Mouse (Mus musculus) lung, embryonic 15.5 days (tissue): ENCODE results near the gene Gm13283. TPM values are rescaled to one million over a fixed set of nuclear protein-coding genes. Genes with fewer than 3 reads are reported as not detected.
"Not testable (repeated sequence)": the region's sequence is repeated elsewhere in the genome, so short reads cannot be mapped to it uniquely, and the experiment has no call there.

Experiments used
- ATAC-seq: fragments of 200-750 bp; cut with Nextera tagmentation; 2 replicates; pipeline ENCODE4 v1.8.0; 2017; ENCODE audit warnings: moderate number of reproducible peaks, borderline replicate concordance; ENCODE audit not compliant: low FRiP score, low TSS enrichment; ENCODE audit errors: extremely low read depth
- H3K27ac ChIP-seq: fragments of 300-500 bp; sonication (generic); 2 replicates; pipeline ENCODE4 v1.5.1; 2015; ENCODE audit warnings: moderate library complexity, mild to moderate bottlenecking, inconsistent platforms
- H3K27me3 ChIP-seq: fragments of 300-500 bp; sonication (generic); 2 replicates; pipeline ENCODE4 v1.6.1; 2015; ENCODE audit warnings: inconsistent platforms
- H3K36me3 ChIP-seq: fragments of 300-500 bp; sonication (generic); 2 replicates; pipeline ENCODE4 v1.6.1; 2015; ENCODE audit warnings: inconsistent platforms
- H3K4me1 ChIP-seq: fragments of 300-500 bp; sonication (generic); 2 replicates; pipeline ENCODE4 v1.6.1; 2015; ENCODE audit warnings: inconsistent platforms
- H3K4me2 ChIP-seq: fragments of 300-500 bp; sonication (generic); 2 replicates; pipeline ENCODE4 v1.6.1; 2015; ENCODE audit warnings: inconsistent platforms, mild to moderate bottlenecking, moderate library complexity
- H3K4me3 ChIP-seq: fragments of 300-500 bp; sonication (generic); 2 replicates; pipeline ENCODE4 v1.5.1; 2015; ENCODE audit warnings: mild to moderate bottlenecking, inconsistent platforms
- H3K9ac ChIP-seq: fragments of 300-500 bp; sonication (generic); 2 replicates; pipeline ENCODE4 v1.6.1; 2015; ENCODE audit warnings: inconsistent platforms
- H3K9me3 ChIP-seq: fragments of 300-500 bp; sonication (generic); 2 replicates; pipeline ENCODE4 v1.6.1; 2016; ENCODE audit warnings: inconsistent platforms
- WGBS: fragments of 180-500 bp; shearing (Covaris S2); methylation state at CpG from one replicate; pipeline ENCODE4 v1.1.7; 2015; 5-methylcytosine and 5-hydroxymethylcytosine counted together
- polyA plus RNA-seq: library from polyadenylated mRNA; unstranded; fragments of >200 nt; fragmentation: Nextera tagmentation; extraction: Ambion mirVana; gene quantifications from 2 replicates; pipeline ENCODE4 v1.2.1, GENCODE M21; 2015

The Gm13283 gene
- polyA plus RNA-seq, 1 experiment from 2014 or later = 0.21 TPM

DNA sequence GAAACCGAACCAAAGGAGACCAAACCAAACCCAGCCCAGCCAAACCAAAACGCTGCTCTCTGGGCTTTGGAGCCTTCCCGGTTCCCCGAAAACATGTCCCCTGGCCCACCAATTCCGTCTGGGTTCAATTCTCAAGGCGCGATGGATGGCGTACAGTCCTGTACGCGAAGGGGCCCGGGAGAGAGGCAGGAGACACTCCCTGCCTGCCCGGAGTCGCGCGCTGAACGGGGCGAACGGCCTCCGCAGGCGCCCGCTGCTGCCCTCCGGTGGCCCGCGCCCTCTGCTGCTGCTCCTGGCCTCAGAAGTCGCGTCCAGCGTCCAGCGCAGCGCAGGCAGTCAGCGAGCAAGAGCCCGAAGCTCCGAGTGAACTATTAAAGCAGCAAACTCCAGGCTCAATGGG lies 13.6 kb downstream of the Gm13283 start, which contains the start of gene Gm13290:
TSS of gene Gm13290 (plus strand) at position 301 of the 400 bp plus-strand sequence.
- H3K27me3 ChIP-seq, H3K4me1 ChIP-seq, H3K9ac ChIP-seq, H3K4me3 ChIP-seq, H3K36me3 ChIP-seq, H3K27ac ChIP-seq, ATAC-seq, H3K9me3 ChIP-seq, H3K4me2 ChIP-seq: not testable (repeated sequence)
- WGBS = no CpG with 5 or more reads among the region's 32 CpGs

- no CpG with 5 or more reads among the region's 29 CpGs for WGBS
- H3K4me3 ChIP-seq, H3K27ac ChIP-seq, H3K4me1 ChIP-seq, H3K9ac ChIP-seq, H3K27me3 ChIP-seq, ATAC-seq, H3K36me3 ChIP-seq, H3K9me3 ChIP-seq, H3K4me2 ChIP-seq: not testable (repeated sequence)
Observed at GRCm38 (mm10) chr4:88776622-88777021, 16.7 kb downstream of the Gm13283 start, which contains the start of gene Gm13289. Gene Gm13289 (plus strand): TSS chr4:88776922.

- H3K27ac ChIP-seq, H3K4me2 ChIP-seq, H3K4me1 ChIP-seq, H3K36me3 ChIP-seq, H3K27me3 ChIP-seq, H3K4me3 ChIP-seq, ATAC-seq, H3K9me3 ChIP-seq, H3K9ac ChIP-seq: not testable (repeated sequence)
- no CpG with 5 or more reads among the region's 29 CpGs for WGBS
Observed at GRCm38 (mm10) chr4:88779550-88779949, 19.6 kb downstream of the Gm13283 start, which contains the start of gene Gm13272. Gene Gm13272 (plus strand): TSS chr4:88779850.

- H3K9ac ChIP-seq, ATAC-seq, H3K27ac ChIP-seq, H3K36me3 ChIP-seq, H3K4me2 ChIP-seq, H3K9me3 ChIP-seq, H3K27me3 ChIP-seq, H3K4me1 ChIP-seq, H3K4me3 ChIP-seq: not testable (repeated sequence)
- 50% methylated on average over 16 of the region's 18 CpGs for WGBS
Observed at GRCm38 (mm10) chr4:88780320-88780719, 20.4 kb downstream of the Gm13283 start.

- Histone ChIP-seq H3K27ac (peak within 1 kb of the TSS; percentile 75; the same call in 1 of the 2 replicates), H3K4me3 (peak within 1 kb of the TSS; percentile 23; the same call in 1 of the 2 replicates), H3K4me2 (peak within 1 kb of the TSS; percentile 51)
- 12% methylated on average over 4 of the region's 7 CpGs for WGBS
- not testable (repeated sequence) for H3K9ac ChIP-seq, H3K27me3 ChIP-seq, H3K9me3 ChIP-seq, H3K36me3 ChIP-seq, H3K4me1 ChIP-seq, ATAC-seq
Observed at GRCm38 (mm10) chr4:88781831-88782230, 21.9 kb downstream of the Gm13283 start, which contains the start of gene Ifnz. Gene Ifnz (plus strand): TSS chr4:88782131.

- WGBS = 0% methylated on average over 17 of the region's 31 CpGs
Observed at GRCm38 (mm10) chr4:88782335-88782734, 22.4 kb downstream of the Gm13283 start.

GRCm38 (mm10) chr4:88785409-88785808 lies 25.5 kb downstream of the Gm13283 start, which contains the start of gene Gm13276:
Gene Gm13276 (plus strand): TSS chr4:88785709.
- H3K9ac ChIP-seq, H3K4me2 ChIP-seq, H3K4me1 ChIP-seq, H3K27me3 ChIP-seq, H3K9me3 ChIP-seq, H3K27ac ChIP-seq, H3K36me3 ChIP-seq, H3K4me3 ChIP-seq, ATAC-seq: not testable (repeated sequence)
- no CpG with 5 or more reads among the region's 27 CpGs for WGBS

More at GRCm38 (mm10) chr4:88782335-88782734, 22.4 kb downstream of the Gm13283 start:
- peak overlapping the region; percentile 51 for H3K4me2 ChIP-seq
- peak overlapping the region; percentile 75; the same call in 1 of the 2 replicates for H3K27ac ChIP-seq
- H3K9ac ChIP-seq, H3K9me3 ChIP-seq, ATAC-seq, H3K27me3 ChIP-seq, H3K4me1 ChIP-seq, H3K36me3 ChIP-seq: not testable (repeated sequence)
- H3K4me3 ChIP-seq = peak overlapping the region; percentile 23; the same call in 1 of the 2 replicates

DNA sequence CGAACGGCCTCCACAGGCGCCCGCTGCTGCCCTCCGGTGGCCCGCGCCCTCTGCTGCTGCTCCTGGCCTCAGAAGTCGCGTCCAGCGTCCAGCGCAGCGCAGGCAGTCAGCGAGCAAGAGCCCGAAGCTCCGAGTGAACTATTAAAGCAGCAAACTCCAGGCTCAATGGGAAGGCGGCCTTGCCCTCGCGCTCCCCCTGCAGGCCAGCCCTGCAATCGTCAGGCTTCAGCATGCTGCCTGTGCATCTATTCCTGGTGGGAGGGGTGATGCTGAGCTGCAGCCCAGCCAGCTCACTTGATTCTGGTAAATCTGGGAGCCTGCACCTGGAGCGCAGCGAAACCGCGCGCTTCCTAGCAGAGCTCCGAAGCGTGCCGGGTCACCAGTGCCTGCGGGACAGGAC lies 28.5 kb downstream of the Gm13283 start, which contains the start of gene Gm13277:
TSS of gene Gm13277 (plus strand) at position 231 of the 400 bp plus-strand sequence.
- not testable (repeated sequence) for ATAC-seq

DNA sequence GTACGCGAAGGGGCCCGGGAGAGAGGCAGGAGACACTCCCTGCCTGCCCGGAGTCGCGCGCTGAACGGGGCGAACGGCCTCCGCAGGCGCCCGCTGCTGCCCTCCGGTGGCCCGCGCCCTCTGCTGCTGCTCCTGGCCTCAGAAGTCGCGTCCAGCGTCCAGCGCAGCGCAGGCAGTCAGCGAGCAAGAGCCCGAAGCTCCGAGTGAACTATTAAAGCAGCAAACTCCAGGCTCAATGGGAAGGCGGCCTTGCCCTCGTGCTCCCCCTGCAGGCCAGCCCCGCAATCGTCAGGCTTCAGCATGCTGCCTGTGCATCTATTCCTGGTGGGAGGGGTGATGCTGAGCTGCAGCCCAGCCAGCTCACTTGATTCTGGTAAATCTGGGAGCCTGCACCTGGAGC lies 31.3 kb downstream of the Gm13283 start, which contains the start of gene Gm13278:
TSS of gene Gm13278 (plus strand) at position 301 of the 400 bp plus-strand sequence.
- ATAC-seq, H3K4me1 ChIP-seq, H3K9me3 ChIP-seq, H3K4me2 ChIP-seq, H3K4me3 ChIP-seq, H3K36me3 ChIP-seq, H3K9ac ChIP-seq, H3K27ac ChIP-seq, H3K27me3 ChIP-seq: not testable (repeated sequence)
- WGBS = no CpG with 5 or more reads among the region's 28 CpGs

More for the DNA sequence above, 28.5 kb downstream of the Gm13283 start, which contains the start of gene Gm13277:
- H3K4me2 ChIP-seq, H3K27me3 ChIP-seq, H3K27ac ChIP-seq, H3K36me3 ChIP-seq, H3K9me3 ChIP-seq, H3K9ac ChIP-seq, H3K4me1 ChIP-seq, H3K4me3 ChIP-seq: not testable (repeated sequence)
- WGBS = 0% methylated on average over 4 of the region's 28 CpGs

DNA sequence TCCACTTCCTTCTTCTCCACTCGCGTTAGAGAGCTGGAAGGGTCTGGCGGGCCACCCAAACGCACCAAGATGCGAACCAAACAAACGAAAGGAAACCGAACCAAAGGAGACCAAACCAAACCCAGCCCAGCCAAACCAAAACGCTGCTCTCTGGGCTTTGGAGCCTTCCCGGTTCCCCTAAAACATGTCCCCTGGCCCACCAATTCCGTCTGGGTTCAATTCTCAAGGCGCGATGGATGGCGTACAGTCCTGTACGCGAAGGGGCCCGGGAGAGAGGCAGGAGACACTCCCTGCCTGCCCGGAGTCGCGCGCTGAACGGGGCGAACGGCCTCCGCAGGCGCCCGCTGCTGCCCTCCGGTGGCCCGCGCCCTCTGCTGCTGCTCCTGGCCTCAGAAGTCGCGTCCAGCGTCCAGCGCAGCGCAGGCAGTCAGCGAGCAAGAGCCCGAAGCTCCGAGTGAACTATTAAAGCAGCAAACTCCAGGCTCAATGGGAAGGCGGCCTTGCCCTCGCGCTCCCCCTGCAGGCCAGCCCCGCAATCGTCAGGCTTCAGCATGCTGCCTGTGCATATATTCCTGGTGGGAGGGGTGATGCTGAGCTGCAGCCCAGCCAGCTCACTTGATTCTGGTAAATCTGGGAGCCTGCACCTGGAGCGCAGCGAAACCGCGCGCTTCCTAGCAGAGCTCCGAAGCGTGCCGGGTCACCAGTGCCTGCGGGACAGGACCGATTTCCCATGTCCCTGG lies 34.2 kb downstream of the Gm13283 start, which contains the start of gene Gm13275:
TSS of gene Gm13275 (plus strand) at position 552 of the 740 bp plus-strand sequence.
- ATAC-seq, H3K9me3 ChIP-seq, H3K4me3 ChIP-seq, H3K9ac ChIP-seq, H3K27ac ChIP-seq, H3K36me3 ChIP-seq, H3K4me2 ChIP-seq, H3K27me3 ChIP-seq, H3K4me1 ChIP-seq: not testable (repeated sequence)
- 0% methylated on average over 10 of the region's 52 CpGs for WGBS

GRCm38 (mm10) chr4:88797097-88797496 lies 37.2 kb downstream of the Gm13283 start, which contains the start of gene Gm13279:
Gene Gm13279 (plus strand): TSS chr4:88797397.
- H3K27me3 ChIP-seq, H3K9me3 ChIP-seq, H3K27ac ChIP-seq, H3K36me3 ChIP-seq, H3K9ac ChIP-seq, H3K4me2 ChIP-seq, H3K4me1 ChIP-seq, H3K4me3 ChIP-seq, ATAC-seq: not testable (repeated sequence)
- no CpG with 5 or more reads among the region's 28 CpGs for WGBS

DNA sequence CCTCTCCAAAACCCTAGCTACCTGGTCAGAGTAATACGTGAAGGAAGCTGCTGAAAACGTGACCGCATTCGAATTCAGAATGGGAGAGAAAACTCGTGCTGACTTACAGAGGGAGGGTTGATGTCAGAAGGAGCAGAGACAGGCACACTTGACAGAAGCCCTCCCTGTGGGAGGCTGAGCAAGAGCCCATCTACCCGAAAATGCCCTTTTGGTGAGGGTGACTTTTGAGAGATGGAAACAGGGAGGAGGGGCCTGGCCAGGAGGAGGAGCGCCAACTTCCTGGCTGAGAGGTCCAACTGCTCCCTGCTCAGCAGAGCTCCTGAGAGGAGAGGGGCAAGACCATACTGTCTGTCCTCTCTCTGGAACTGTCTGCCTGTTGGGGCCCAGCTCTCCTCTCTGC lies 39.4 kb downstream of the Gm13283 start, which contains the start of gene Gm13285:
TSS of gene Gm13285 (plus strand) at position 301 of the 400 bp plus-strand sequence.
- H3K4me2 ChIP-seq, H3K4me1 ChIP-seq, H3K9ac ChIP-seq, H3K4me3 ChIP-seq, H3K27ac ChIP-seq, H3K36me3 ChIP-seq, H3K9me3 ChIP-seq, ATAC-seq, H3K27me3 ChIP-seq: not testable (repeated sequence)
- 15% methylated on average over 6 of the region's 7 CpGs for WGBS
